Mouse (Mus musculus) bone marrow, adult 2 months (tissue): ENCODE data around the gene Cdh12.

Experiments
- CTCF ChIP-seq: fragments of 200-500 bp; IDR thresholded peaks from 2 replicates; pipeline ENCODE4 v1.5.1; 2011; ENCODE audit warnings: low read length, control low read depth; ENCODE audit not compliant: control insufficient read depth, insufficient read depth
- POLR2A ChIP-seq: fragments of 200-500 bp; IDR thresholded peaks from 2 replicates; pipeline ENCODE4 v1.6.1; 2011; ENCODE audit warnings: low read depth, mild to moderate bottlenecking, control low read depth, low read length, borderline replicate concordance; ENCODE audit not compliant: control insufficient read depth

DNA sequence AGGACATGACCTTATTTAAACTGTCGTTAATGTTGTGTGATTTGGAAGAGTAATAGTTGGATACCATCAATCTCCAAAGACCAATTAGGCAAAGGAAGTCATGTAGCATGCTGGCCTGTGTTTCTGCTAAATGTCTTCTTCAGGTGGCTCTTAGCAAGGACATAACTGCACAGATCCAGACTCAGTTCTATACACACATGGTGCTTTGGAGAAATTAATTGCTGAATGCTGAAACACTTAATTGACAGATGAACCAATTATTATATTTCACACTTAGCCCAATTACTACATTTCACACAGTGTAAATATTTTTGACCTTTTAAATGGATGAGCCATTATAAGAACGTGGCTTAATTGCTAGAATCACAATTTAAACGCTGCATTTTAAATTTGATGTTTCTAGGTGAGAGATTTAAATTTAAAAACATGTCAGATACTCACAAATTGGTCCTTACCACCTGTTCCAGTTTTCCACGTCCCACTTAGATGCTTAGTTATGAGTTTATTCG, 133.6 kb downstream of the Cdh12 start:
- TF ChIP-seq CTCF (no peak), POLR2A (no peak)
